Mouse (Mus musculus): Measurements from ENCODE around the gene Rcc1. TPM values are rescaled to one million over a fixed set of nuclear protein-coding genes. Genes with fewer than 3 reads are reported as not detected.

Rcc1 gene
- total and polyA plus RNA-seq, 2 experiments from 2014 or later = 18.6 to 20.6 TPM

GRCm38 (mm10) chr4:132315711-132316110 is 37.7 kb downstream of the Rcc1 start:
- H3K4me2 ChIP-seq (ENCODE audit: low read depth, low read length) = no peak overlapping the region
- no peaks in the 10 kb centered on the region for H3K27me3 ChIP-seq (ENCODE audit: control insufficient read depth, insufficient read depth, low read length)
- DNase-seq (ENCODE audit: low spot score) (no peak), ATAC-seq (ENCODE audit: insufficient read depth, low read depth) (peak; percentile 69; the same call in 1 of the 2 replicates)
- peaks cover 70% of the 10 kb centered on the region for H3K36me3 ChIP-seq (replicated peaks; ENCODE audit: control insufficient read depth, insufficient read depth, low read length)
- no peak overlapping the region for H3K9ac ChIP-seq (replicated peaks; ENCODE audit: low read depth, low read length)
- peaks cover 3% of the 10 kb centered on the region; the same call in 1 of the 2 replicates for H3K4me1 ChIP-seq (ENCODE audit: control insufficient read depth, insufficient read depth)
- 56% methylated on average over 8 of the region's 8 CpGs for WGBS
- H3K27ac ChIP-seq (ENCODE audit: low read depth) = peak overlapping the region; percentile 15; the same call in 1 of the 2 replicates
- TF ChIP-seq CTCF (IDR thresholded peaks at IDR 0.05; ENCODE audit: low read depth) (no peak), EP300 (IDR thresholded peaks at IDR 0.05; ENCODE audit: low read depth) (no peak)
- H3K4me3 ChIP-seq (ENCODE audit: low read depth, low read length) = no peak overlapping the region
- H3K9me3 ChIP-seq (replicated peaks; ENCODE audit: control insufficient read depth, low read length) = no peaks in the 10 kb centered on the region

- Histone ChIP-seq H3K4me2 (ENCODE audit: low read depth, low read length) (no peak overlapping the region), H3K9ac (replicated peaks; ENCODE audit: low read depth, low read length) (no peak overlapping the region), H3K4me1 (ENCODE audit: control insufficient read depth, insufficient read depth) (peaks cover 3% of the 10 kb centered on the region; the same call in 1 of the 2 replicates), H3K27ac (ENCODE audit: low read depth) (no peak overlapping the region), H3K36me3 (replicated peaks; ENCODE audit: control insufficient read depth, insufficient read depth, low read length) (peaks cover 53% of the 10 kb centered on the region), H3K4me3 (ENCODE audit: low read depth, low read length) (no peak overlapping the region), H3K9me3 (replicated peaks; ENCODE audit: control insufficient read depth, low read length) (no peaks in the 10 kb centered on the region), H3K27me3 (ENCODE audit: control insufficient read depth, insufficient read depth, low read length) (no peaks in the 10 kb centered on the region)
- ATAC-seq (ENCODE audit: insufficient read depth, low read depth) = no peak
- no peak for DNase-seq (ENCODE audit: low spot score)
- 84% methylated on average over 5 of the region's 5 CpGs for WGBS
- TF ChIP-seq CTCF (IDR thresholded peaks at IDR 0.05; ENCODE audit: low read depth) = no peak
- no peak for TF ChIP-seq EP300 (IDR thresholded peaks at IDR 0.05; ENCODE audit: low read depth)
Measured at GRCm38 (mm10) chr4:132312627-132313026, 40.8 kb downstream of the Rcc1 start.

DNA sequence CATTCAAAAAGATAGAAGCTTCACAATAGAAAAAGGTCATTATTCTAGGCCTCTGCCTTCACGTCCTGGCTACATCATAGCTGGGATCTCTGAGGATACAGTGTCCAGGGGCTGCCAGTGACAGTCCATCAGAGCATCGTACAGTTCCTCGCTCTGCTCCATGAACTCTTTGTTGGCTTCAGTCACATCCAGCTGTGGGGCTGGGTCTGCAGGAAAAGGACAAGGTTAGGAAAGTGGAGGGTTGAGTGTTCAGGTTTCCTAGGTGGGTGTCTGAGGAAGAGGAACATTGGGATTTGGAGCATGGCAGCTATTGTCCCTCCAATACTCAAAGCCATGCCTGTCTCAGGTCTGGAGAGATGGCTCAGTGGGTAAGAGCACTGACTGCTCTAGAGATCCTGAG is 41.6 kb downstream of the Rcc1 start:
- no peak overlapping the region for H3K27ac ChIP-seq (ENCODE audit: low read depth)
- peaks cover 46% of the 10 kb centered on the region for H3K36me3 ChIP-seq (replicated peaks; ENCODE audit: control insufficient read depth, insufficient read depth, low read length)
- no peak overlapping the region for H3K4me3 ChIP-seq (ENCODE audit: low read depth, low read length)
- no peak for ATAC-seq (ENCODE audit: insufficient read depth, low read depth)
- TF ChIP-seq CTCF (IDR thresholded peaks at IDR 0.05; ENCODE audit: low read depth) = no peak
- TF ChIP-seq EP300 (IDR thresholded peaks at IDR 0.05; ENCODE audit: low read depth) = no peak
- peaks cover 3% of the 10 kb centered on the region; the same call in 1 of the 2 replicates for H3K4me1 ChIP-seq (ENCODE audit: control insufficient read depth, insufficient read depth)
- H3K4me2 ChIP-seq (ENCODE audit: low read depth, low read length) = no peak overlapping the region
- H3K9me3 ChIP-seq (replicated peaks; ENCODE audit: control insufficient read depth, low read length) = no peaks in the 10 kb centered on the region
- no peak for DNase-seq (ENCODE audit: low spot score)
- WGBS = 57% methylated on average over 3 of the region's 3 CpGs
- no peaks in the 10 kb centered on the region for H3K27me3 ChIP-seq (ENCODE audit: control insufficient read depth, insufficient read depth, low read length)
- H3K9ac ChIP-seq (replicated peaks; ENCODE audit: low read depth, low read length) = no peak overlapping the region

DNA sequence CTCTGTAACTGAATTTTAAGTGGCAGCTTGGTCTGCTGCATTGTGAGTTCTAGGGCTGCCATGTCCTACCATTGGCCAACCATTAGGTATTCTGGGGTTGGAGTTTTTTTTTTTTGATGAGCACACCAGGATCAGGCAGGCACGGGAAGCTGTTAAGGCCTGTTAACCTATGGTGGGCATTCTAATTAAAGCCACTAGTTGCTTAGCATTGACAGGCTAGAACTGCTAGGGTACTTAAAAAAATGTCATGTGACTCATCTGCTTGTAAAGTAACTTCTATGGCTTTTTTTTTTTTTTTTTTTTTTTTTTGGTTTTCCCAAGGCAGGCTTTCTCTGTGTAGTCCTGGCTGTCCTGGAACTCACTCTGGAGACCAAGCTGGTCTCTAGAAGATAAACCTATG is 42.2 kb downstream of the Rcc1 start:
- no peaks in the 10 kb centered on the region for H3K27me3 ChIP-seq (ENCODE audit: control insufficient read depth, insufficient read depth, low read length)
- no peaks in the 10 kb centered on the region for H3K9me3 ChIP-seq (replicated peaks; ENCODE audit: control insufficient read depth, low read length)
- H3K4me3 ChIP-seq (ENCODE audit: low read depth, low read length) = no peak overlapping the region
- no peak overlapping the region for H3K4me2 ChIP-seq (ENCODE audit: low read depth, low read length)
- 45% methylated on average over 1 of the region's 1 CpGs for WGBS
- DNase-seq (ENCODE audit: low spot score) (no peak), ATAC-seq (ENCODE audit: insufficient read depth, low read depth) (no peak)
- no peak overlapping the region for H3K27ac ChIP-seq (ENCODE audit: low read depth)
- H3K36me3 ChIP-seq (replicated peaks; ENCODE audit: control insufficient read depth, insufficient read depth, low read length) = peaks cover 40% of the 10 kb centered on the region
- H3K9ac ChIP-seq (replicated peaks; ENCODE audit: low read depth, low read length) = no peak overlapping the region
- TF ChIP-seq EP300 (IDR thresholded peaks at IDR 0.05; ENCODE audit: low read depth) (no peak), CTCF (IDR thresholded peaks at IDR 0.05; ENCODE audit: low read depth) (no peak)
- H3K4me1 ChIP-seq (ENCODE audit: control insufficient read depth, insufficient read depth) = peaks cover 3% of the 10 kb centered on the region; the same call in 1 of the 2 replicates

- 32% methylated on average over 10 of the region's 10 CpGs for WGBS
- DNase-seq (ENCODE audit: low spot score) (no peak), ATAC-seq (ENCODE audit: insufficient read depth, low read depth) (peak; percentile 16; the same call in 1 of the 2 replicates)
- Histone ChIP-seq H3K4me1 (ENCODE audit: control insufficient read depth, insufficient read depth) (no peaks in the 10 kb centered on the region), H3K27me3 (ENCODE audit: control insufficient read depth, insufficient read depth, low read length) (no peaks in the 10 kb centered on the region), H3K36me3 (replicated peaks; ENCODE audit: control insufficient read depth, insufficient read depth, low read length) (peaks cover 37% of the 10 kb centered on the region), H3K27ac (ENCODE audit: low read depth) (peak overlapping the region; percentile 91; the same call in 1 of the 2 replicates), H3K9me3 (replicated peaks; ENCODE audit: control insufficient read depth, low read length) (no peaks in the 10 kb centered on the region), H3K4me2 (ENCODE audit: low read depth, low read length) (peak overlapping the region; percentile 74), H3K9ac (replicated peaks; ENCODE audit: low read depth, low read length) (peak overlapping the region; percentile 91; the same call in 1 of the 2 replicates), H3K4me3 (ENCODE audit: low read depth, low read length) (peak overlapping the region; percentile 68)
- no peak for TF ChIP-seq EP300 (IDR thresholded peaks at IDR 0.05; ENCODE audit: low read depth)
- TF ChIP-seq CTCF (IDR thresholded peaks at IDR 0.05; ENCODE audit: low read depth) = peak; percentile 54
Measured at GRCm38 (mm10) chr4:132309849-132310472, 43.4 kb downstream of the Rcc1 start.

Data from heart, postnatal 0 days (tissue).